Mouse (Mus musculus) layer of hippocampus, adult 2 months (tissue): ENCODE measurements at regions not wholly inside any gene's neighbourhood (a gene's known extent, or its start where the extent isn't known, plus 50 kb on each side); places are given as distances from the start of the nearest gene placed in this dataset.
"Not testable (repeated sequence)": the region's sequence is repeated elsewhere in the genome, so short reads cannot be mapped to it uniquely, and the experiment has no call there.

Source experiments
- DNase-seq, 2 experiments: peaks; one replicate each; pipeline ENCODE4 v3.0.0; 2022; ENCODE audit warnings: low spot score in 2 of 2
- H3K27ac ChIP-seq: fragments of 200-600 bp; 2 replicates; pipeline ENCODE4 v1.8.1; 2022
- H3K4me3 ChIP-seq: fragments of 200-600 bp; 2 replicates; pipeline ENCODE4 v1.8.1; 2022; ENCODE audit warnings: mild to moderate bottlenecking
- CTCF ChIP-seq: fragments of 200-600 bp; conservative IDR thresholded peaks from 2 replicates; pipeline ENCODE4 v1.8.1; 2022; ENCODE audit warnings: antibody characterized with exemption, mild to moderate bottlenecking, moderate library complexity

GRCm38 (mm10) chr1:81671725-81672124 lies 561.2 kb upstream of the Gm9747 start:
- no peak overlapping the region for H3K4me3 ChIP-seq
- no peak overlapping the region for H3K27ac ChIP-seq
- no peak for TF ChIP-seq CTCF
- no peak for DNase-seq

DNA sequence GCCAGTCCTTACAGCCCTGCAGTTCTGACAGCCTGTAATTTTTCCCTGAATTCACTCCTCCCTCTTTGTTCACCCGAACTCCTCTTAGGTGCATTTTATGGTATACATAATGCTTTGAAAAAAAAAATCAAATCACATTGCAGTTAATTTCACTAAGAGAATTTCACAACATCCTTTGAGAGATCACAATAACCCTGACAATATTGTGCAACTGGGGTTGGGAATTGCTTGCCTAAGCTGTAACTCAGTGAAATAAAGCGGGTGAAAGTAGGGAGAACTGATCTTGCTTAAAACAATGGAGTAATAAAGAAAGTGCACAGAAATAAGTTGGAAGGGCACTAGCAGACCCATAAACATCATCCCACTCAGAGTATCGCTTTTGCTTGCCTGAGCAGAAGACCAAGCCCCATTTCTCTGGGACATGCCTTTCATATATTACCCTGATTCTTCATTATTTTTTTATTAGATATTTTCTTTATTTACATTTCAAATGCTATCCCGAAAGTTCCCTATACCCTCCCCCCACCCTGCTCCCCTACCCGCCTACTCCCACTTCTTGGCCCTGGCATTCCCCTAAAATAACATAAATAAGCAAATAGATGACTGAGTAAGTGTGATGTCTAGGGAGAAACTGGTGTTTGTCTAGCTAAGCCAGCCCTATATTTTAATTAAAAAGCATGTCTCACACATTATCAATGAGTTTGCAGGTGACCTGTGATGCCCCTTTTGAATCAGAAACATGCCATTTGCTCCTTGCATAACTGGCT lies 557.2 kb upstream of the Gm9747 start:
- TF ChIP-seq CTCF = no peak

DNA sequence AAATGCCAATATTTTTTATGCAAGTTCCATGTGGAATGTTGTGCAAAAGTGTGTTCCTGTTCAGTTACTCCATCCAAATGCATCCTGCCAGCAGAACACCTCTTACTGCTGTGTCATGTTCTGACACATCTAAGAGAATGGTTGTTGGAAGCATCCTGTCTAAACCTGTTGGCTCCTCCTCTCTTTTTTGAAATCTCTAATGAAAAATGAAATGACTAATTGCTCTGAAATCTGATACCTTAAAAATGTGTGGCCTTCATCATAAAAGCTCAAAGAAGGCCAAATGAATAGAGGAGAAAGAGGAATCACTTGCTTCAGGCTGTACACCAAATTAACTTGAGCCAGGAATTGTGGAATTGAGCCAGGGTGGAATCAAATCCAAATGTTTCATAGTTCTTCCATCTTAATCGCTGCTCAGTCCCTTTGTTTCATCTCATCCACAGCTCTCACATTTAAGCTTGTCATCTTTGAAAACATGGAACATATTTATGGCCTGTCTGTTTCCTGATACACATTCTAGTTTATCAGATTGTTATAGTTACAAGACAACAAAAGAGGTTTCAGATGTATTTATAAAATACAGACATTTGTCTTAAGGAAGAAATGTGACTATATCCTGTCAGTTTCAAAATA lies 555.0 kb upstream of the Gm9747 start:
- H3K4me3 ChIP-seq = no peak overlapping the region
- no peak for TF ChIP-seq CTCF

More for the DNA sequence above, 557.2 kb upstream of the Gm9747 start:
- no peak overlapping the region for H3K27ac ChIP-seq
- DNase-seq = no peak
- H3K4me3 ChIP-seq = no peak overlapping the region; the same call in 1 of the 2 replicates

GRCm38 (mm10) chr1:81696129-81696528 lies 536.8 kb upstream of the Gm9747 start:
- no peak overlapping the region for H3K27ac ChIP-seq
- no peak overlapping the region for H3K4me3 ChIP-seq
- TF ChIP-seq CTCF = no peak
- no peak for DNase-seq

More for the DNA sequence above, 555.0 kb upstream of the Gm9747 start:
- H3K27ac ChIP-seq = no peak overlapping the region
- DNase-seq = no peak

DNA sequence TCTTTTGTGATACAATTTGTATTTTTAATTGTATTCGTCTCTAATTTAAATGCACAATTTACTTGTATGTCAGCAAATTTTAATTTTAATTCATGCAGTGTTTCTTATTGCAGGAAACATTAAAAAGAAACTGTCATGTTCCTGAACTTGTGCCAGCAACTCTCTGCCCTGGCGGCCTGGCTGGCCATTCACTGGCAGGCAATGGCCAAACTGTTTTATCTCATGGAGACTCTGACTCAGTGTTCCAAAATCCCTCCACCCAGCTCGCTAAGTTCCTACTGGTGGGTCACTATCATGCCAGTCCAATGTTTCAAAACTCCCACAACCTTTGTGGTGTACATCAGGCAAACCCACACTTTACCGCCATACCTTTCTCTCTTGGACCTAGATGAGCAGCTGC lies 523.7 kb upstream of the Gm9747 start:
- no peak for TF ChIP-seq CTCF
- H3K4me3 ChIP-seq = no peak overlapping the region
- H3K27ac ChIP-seq = no peak overlapping the region
- DNase-seq = no peak

- Histone ChIP-seq H3K27ac (no peak overlapping the region), H3K4me3 (no peak overlapping the region)
- no peak for TF ChIP-seq CTCF
- no peak for DNase-seq
Observed at GRCm38 (mm10) chr1:81717091-81717490, 515.8 kb upstream of the Gm9747 start.

DNA sequence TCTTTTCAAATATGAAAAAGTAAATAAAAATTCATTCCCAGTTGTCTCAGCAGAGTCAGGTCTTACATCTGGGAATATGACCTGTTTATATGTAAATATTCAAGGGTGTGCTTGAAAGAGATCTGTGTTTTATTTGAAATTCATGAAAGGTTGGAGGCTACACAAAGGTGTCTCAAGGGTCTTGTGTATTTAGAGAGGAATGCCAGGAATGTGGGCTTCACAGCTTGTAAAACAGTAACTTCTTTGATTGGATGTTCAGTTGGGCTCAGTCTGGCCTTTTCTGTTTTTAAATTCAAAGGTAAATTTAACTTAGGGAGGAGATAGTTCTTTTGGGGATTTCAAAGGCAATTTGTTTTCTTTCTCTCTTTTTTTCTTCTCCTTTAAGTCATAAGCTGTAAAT lies 514.7 kb upstream of the Gm9747 start:
- Histone ChIP-seq H3K4me3 (no peak overlapping the region), H3K27ac (no peak overlapping the region)
- no peak for DNase-seq
- no peak for TF ChIP-seq CTCF

DNA sequence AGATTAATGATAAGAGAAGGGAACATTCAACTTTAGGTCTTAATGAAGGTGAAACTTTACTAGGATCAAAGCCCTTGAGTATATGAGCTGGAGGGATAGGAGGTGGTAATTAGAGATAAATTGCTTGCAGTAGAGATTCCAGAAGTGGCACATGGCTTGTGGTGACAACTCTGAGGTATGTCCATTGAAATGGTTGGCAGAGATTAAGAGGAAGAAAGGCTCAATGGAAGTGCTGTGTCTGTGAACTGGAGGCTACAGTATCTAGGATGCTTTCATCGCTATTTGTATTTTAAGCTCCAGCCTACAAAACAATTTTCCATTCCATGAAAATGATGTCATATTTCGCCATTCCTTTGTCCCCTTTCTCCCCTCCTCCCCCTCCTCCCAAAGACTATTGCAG lies 508.1 kb upstream of the Gm9747 start:
- no peak overlapping the region for H3K27ac ChIP-seq
- TF ChIP-seq CTCF = no peak
- no peak for DNase-seq
- H3K4me3 ChIP-seq = no peak overlapping the region

- TF ChIP-seq CTCF = no peak
- Histone ChIP-seq H3K4me3 (no peak overlapping the region), H3K27ac (no peak overlapping the region)
- no peak for DNase-seq
Observed at GRCm38 (mm10) chr1:81726268-81727132, 506.4 kb upstream of the Gm9747 start.

DNA sequence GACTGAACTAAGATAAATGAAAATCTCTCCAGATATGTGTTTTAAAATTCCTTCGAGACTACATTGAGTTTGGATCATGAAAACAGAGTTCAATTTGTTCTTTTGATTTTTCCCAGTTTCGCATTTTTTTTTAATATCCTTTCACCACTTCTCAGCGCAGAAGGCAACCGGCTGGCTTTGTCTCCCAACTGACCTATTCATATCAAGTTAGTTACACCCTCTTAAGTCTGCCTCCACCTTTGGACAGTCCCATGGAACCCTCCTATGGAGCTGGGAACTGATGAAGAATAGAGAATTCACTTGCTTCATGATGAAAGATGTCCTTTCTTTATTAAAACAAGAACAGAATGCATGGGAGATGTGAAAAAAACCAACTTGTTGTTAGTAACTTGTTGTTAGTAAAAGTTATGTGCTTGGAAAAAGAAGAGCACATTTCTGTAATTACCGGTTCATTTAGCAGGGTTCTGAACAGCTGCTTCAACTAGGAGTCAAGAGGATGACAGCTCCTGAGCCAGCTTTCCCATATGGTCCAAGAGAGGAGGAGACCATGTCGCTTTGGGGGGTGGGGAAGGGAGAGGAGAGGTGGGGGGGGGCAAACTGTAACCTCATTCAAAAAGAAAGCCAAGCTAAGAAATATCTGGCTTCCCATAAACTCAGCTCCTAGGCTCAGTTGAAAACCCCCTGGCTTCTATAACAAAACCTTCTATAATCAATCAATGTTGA lies 495.6 kb upstream of the Gm9747 start:
- no peak overlapping the region for H3K4me3 ChIP-seq
- DNase-seq = no peak
- no peak for TF ChIP-seq CTCF
- H3K27ac ChIP-seq = no peak overlapping the region

DNA sequence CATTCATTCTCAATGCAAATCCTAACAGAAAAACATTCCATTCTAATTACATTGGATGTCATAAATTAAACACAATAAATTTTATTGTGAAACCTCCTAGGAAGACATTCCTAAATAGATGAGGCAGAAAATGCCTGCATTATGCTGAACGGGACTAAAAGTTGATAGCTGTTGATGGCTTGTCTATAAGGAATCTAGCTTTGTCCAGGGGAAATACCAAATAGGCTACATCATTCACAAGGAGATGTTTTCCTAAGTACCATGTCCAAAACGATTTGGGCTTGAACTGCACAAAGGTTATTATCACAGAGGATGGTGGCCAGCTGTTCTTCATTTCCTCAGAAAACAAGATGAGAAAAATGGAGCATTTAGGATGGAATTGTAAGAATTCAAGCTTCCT lies 494.5 kb upstream of the Gm9747 start:
- no peak for TF ChIP-seq CTCF
- Histone ChIP-seq H3K27ac (no peak overlapping the region), H3K4me3 (no peak overlapping the region)
- DNase-seq = no peak

GRCm38 (mm10) chr1:81739392-81739791 lies 493.5 kb upstream of the Gm9747 start:
- H3K4me3 ChIP-seq = no peak overlapping the region
- H3K27ac ChIP-seq = no peak overlapping the region
- no peak for DNase-seq
- no peak for TF ChIP-seq CTCF

DNA sequence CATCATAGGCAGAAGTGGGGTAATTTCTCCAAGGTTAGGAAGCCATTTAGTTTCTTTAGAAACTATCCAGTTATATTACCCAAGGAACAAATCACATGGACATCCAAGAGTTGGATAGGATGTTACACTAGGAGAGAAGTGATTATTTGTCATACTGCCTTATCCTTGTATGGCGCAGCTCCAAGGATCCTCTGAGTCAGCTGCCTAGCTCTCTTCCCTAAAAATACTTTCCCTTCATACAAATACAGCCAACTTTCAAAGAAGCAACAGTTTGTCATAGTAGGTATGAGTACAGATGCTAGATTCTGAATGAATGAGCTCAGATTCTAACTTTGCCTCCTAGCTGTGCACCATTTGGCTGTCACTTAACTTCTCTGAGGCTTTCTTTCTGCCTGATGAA lies 492.9 kb upstream of the Gm9747 start:
- TF ChIP-seq CTCF = no peak
- no peak for DNase-seq
- Histone ChIP-seq H3K27ac (no peak overlapping the region), H3K4me3 (no peak overlapping the region)

DNA sequence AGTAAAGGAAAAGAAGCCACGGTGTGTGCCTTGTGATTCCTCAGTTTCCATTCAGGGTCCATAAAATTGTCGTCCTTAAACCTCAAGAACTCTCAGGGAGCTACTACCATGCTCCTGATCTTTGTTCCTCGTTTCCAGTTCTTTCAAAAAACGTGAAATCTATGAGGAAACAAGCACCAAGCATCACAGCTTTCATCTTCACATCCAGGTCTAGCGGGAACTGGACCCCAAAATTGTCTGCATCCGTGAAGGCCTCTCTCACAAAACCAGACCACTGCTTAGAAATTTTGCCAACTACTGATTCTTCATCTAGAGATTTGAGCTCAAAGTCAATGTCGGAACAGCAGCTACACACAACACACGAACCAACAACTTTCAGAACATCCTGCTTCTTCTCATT lies 491.0 kb upstream of the Gm9747 start:
- DNase-seq, H3K27ac ChIP-seq, H3K4me3 ChIP-seq: not testable (repeated sequence)
